Mouse (Mus musculus): Measurements from ENCODE around the gene Gnas. TPM values are rescaled to one million over a fixed set of nuclear protein-coding genes. Genes with fewer than 3 reads are reported as not detected.
A peak's percentile ranks its signal among the peaks of the same experiment; 100 is the strongest.
"Not testable (repeated sequence)": the region's sequence is repeated elsewhere in the genome, so short reads cannot be mapped to it uniquely, and the experiment has no call there.

Gene Gnas
- total RNA-seq, 2 experiments from 2014 or later, result 1,194 to 1,253 TPM

DNA sequence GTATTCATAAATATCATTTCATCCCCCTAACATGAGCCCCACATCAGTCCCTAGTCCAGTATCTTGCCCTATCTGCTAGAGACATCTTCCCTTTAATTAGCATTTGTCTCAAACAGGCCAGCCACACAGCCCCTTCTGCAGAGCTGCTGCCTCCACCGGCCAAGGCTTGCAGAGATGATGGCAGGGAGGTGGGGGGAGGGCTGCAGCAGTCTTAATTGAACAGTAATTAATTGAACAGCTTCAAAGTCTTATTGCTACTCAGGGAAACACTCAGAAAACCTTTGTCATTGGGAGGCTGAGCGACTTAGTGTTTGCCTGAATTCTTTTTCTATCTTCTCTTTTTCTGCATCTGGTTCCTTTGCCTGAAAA, 7.5 kb downstream of the Gnas start:
- DNase-seq, result no peak

- no peak for DNase-seq
These were observed 10.3 kb downstream of the Gnas start for GRCm38 (mm10) chr2:174294457-174294856.

GRCm38 (mm10) chr2:174295175-174295899, 11.2 kb downstream of the Gnas start:
- no peak for DNase-seq

DNA sequence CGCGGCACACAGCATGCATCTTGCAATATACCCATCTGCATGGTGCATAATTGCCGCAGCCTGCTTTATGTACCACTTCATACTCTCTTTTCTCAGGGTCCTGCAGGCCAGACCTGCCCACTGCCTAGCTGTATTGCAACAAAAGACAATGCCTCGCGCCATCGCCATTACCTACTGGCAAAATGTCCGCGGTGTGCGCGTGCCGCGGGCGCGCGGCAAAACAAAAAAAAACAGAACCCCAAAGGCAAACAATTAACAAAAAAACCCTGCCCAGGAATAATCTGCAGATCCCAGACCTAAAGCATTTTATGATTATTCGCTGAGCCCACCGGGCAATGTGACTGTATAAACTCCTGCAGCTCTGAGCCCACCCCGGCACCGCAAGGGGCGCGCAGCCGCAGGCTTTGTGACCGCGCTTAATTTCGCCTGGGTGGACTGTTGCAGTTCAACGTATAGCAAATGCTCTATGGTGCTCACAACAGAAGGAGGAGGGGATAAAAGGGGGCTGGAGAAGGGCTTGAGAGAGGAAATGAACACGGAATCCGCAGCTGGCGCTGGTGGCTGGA, 11.9 kb downstream of the Gnas start:
- no peak for DNase-seq

GRCm38 (mm10) chr2:174297086-174297571, 13.0 kb downstream of the Gnas start:
- DNase-seq, result peak in 1 of 2 experiments; percentile 30

DNA sequence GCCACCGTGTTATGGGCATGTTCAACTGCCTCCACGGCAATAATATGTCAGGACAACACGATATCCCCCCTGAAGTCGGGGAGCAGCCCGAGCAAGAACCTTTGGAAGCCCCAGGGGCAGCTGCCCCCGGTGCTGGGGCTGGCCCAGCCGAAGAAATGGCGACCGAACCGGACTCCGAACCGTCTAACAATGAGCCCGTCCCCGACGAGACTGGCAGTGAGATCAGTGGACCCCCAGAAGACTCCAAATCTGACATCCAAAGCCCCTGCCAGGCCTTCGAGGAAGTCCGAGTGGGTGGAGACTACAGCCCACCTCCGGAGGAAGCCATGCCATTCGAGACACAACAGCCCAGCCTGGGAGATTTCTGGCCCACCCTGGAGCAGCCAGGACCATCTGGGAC, 13.7 kb downstream of the Gnas start:
- DNase-seq, result no peak

- no peak for DNase-seq
These were observed 14.4 kb downstream of the Gnas start for GRCm38 (mm10) chr2:174298471-174298870.

DNA sequence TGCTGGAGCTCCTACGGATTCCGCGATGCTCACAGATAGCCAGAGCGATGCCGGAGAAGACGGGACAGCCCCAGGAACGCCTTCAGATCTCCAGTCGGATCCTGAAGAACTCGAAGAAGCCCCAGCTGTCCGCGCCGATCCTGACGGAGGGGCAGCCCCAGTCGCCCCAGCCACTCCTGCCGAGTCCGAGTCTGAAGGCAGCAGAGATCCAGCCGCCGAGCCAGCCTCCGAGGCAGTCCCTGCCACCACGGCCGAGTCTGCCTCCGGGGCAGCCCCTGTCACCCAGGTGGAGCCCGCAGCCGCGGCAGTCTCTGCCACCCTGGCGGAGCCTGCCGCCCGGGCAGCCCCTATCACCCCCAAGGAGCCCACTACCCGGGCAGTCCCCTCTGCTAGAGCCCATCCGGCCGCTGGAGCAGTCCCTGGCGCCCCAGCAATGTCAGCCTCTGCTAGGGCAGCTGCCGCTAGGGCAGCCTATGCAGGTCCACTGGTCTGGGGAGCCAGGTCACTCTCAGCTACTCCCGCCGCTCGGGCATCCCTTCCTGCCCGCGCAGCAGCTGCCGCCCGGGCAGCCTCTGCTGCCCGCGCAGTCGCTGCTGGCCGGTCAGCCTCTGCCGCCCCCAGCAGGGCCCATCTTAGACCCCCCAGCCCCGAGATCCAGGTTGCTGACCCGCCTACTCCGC, 15.1 kb downstream of the Gnas start:
- no peak for DNase-seq

- no peak for DNase-seq
These were observed 15.6 kb downstream of the Gnas start for GRCm38 (mm10) chr2:174299771-174300160.

DNA sequence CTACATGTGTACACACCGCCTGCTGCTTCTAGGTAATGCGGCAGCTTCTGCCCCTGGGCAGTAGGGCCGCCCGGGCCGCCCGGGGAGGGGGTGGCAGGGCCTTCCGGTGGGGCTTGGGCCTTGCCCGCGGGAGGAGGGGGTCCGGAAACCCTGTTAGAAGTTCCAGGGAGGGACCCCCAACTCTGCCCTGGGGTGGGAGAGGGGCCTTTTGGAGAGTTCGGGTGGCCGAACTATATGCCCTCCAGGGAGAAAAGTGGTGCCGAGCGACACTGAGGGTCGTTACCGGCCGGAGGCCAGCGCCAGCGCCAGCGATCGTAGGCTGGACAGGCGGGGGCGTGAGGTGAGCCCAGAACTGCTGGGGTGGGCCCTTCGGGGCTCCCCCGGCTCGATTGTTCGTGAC, 16.1 kb downstream of the Gnas start:
- no peak for DNase-seq

- no peak for DNase-seq
These were observed 16.5 kb downstream of the Gnas start for GRCm38 (mm10) chr2:174300666-174301065.

DNA sequence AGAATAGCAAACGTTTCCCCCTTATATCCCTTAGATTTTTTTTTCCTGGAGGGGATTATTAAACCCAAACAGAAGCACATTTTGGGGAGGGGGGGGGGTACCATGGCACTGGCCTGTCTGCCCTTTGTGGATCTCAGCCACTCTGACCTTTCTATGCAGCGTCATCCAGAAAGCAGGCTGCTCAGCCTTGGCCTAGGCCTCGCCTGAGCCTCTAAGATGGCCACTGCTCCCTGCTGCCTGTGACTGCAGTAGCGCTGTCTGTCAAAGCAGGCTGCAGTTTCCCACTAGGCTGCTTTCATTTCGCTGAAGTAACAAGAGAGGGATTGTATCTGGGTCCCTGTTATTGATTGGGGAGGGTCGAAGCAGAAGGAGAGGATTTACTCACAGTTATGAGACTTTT, 18.4 kb downstream of the Gnas start:
- no peak for DNase-seq

DNA sequence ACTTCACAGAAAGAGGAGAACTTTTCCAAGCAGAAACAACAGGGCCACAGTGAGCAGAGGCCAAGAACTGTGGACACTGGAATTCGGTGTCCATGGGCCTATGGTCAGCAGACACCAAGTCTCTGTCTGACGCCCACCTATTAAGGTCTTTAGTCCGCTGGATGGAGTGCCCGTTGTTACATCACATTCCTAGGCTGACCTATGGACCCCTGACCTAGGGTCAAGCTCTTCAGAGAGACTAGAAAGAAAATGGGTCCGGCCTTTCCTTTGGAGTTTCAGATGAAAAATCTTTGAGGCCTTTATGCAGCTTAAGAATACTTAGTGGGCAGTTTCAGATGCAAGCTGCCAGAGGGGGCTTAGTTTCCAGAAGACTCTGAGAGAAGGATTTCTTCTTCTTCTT, 21.5 kb downstream of the Gnas start:
- no peak for DNase-seq

- DNase-seq, result no peak
These were observed 23.8 kb downstream of the Gnas start for GRCm38 (mm10) chr2:174307903-174308302.

- DNase-seq, result peak; percentile 40 to 82
These were observed 26.9 kb downstream of the Gnas start for GRCm38 (mm10) chr2:174310913-174311514.

DNA sequence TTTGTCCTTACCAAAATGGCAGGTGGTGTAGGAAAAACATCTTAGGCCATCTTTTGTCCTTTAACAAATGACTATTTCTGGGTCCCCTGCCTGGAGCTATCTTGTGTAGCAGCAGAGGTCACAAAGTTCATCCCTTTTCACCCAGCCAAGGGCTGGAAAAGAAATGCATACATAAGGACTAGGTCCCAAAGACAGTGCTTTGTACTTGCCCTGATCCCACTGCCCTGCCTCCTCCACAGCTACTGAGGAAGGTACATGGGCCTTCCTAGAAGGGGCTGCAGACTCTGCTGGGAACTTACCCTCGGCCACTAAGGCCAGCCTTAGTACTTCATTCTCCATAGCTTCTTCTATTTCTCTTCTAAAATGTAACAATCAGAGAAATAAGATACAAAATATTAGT, 27.5 kb downstream of the Gnas start:
- no peak for DNase-seq

DNA sequence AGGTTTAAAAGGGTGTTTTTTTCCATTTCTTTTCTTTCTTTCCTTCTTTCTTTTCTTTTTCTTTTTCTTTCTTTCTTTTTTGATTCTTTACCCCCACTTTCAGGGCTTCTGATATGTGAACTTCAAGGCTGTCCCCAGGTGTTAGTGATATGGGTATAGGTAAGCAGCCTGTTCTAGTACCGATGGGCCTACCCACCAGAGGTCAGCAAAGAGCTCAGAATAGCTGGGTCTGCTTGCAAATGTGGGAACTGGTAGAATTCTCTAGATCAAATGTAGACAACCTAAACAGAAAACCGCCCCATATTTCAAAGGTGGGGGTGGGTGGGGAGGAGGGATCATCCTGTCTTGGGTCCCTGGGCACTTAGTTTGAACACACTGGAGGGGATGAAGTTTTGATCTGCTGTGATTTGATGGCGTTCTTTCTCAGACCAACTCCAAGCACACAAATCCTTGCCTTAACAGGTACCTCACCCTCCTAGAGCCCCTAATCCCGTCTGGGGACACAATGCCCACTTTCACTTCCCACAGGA, 28.1 kb downstream of the Gnas start:
- peak; percentile 85 to 93 for DNase-seq

GRCm38 (mm10) chr2:174312661-174313060, 28.5 kb downstream of the Gnas start:
- no peak for DNase-seq

DNA sequence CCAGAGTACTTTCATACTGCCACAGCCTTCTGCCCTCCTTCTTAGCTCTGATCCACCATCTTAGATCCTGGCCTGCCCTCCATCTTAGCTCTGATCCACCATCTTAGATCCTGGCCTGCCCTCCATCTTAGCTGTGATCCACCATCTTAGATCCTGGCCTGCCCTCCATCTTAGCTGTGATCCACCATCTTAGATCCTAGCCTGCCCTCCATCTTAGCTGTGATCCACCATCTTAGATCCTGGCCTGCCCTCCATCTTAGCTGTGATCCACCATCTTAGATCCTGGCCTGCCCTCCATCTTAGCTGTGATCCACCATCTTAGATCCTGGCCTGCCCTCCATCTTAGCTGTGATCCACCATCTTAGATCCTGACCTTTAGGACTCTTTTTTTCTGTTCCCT, 31.3 kb downstream of the Gnas start:
- DNase-seq, result not testable (repeated sequence)

- DNase-seq, result no peak
These were observed 32.5 kb downstream of the Gnas start for GRCm38 (mm10) chr2:174316661-174317060.

DNA sequence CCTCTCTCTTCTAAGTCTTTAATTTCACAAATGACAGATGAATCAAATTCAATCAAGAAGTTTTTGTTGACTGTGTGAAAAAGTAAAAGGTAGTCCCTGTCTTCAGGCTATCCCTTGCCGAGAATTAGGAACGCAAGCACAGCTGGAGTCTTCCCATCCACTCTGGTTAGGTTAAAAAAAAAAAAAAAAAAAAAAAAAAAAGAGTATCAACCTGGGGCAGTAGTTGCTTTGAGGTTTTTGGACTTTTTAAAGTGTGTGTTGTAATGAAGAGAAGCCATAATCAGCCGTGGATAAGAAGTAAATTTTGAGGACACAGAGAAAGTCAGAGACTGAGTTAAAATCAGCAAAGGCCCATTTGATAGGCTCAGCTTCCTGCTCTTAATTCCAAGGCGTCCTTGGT, 41.9 kb downstream of the Gnas start:
- DNase-seq, result no peak

GRCm38 (mm10) chr2:174326481-174326880, 42.4 kb downstream of the Gnas start:
- no peak for DNase-seq
